Mouse (Mus musculus) liver, postnatal 0 days (tissue): ENCODE results near the gene Uchl3.

Experiments used
- CTCF ChIP-seq: sonication (generic); IDR thresholded peaks from 2 replicates; pipeline ENCODE4 v1.5.1; 2016; ENCODE audit warnings: antibody characterized with exemption, low read depth
- EP300 ChIP-seq: IDR thresholded peaks from 2 replicates; pipeline ENCODE4 v1.6.1; 2016; ENCODE audit warnings: antibody characterized with exemption, low read depth, mild to moderate bottlenecking

GRCm38 (mm10) chr14:101637381-101637780, 16.4 kb upstream of the Uchl3 start:
- TF ChIP-seq CTCF (no peak), EP300 (no peak)
